Mouse (Mus musculus) erythroblast, adult 5-6 weeks (primary cell): Measurements from ENCODE around the gene Gnat2. TPM values are rescaled to one million over a fixed set of nuclear protein-coding genes. Genes with fewer than 3 reads are reported as not detected.

Experiments used
- ATAC-seq: replicated peaks from 2 replicates; pipeline ENCODE4 v1.8.0; 2016; ENCODE audit warnings: moderate number of reproducible peaks, mild to moderate bottlenecking, moderate TSS enrichment, inconsistent platforms; ENCODE audit not compliant: poor library complexity, low FRiP score, severe bottlenecking
- total RNA-seq, 2 experiments: library from RNA; stranded (forward) in 1 of 2; stranded (reverse) in 1 of 2; fragments of 150-400 nt in 1 of 2; fragments of 200-764, 138-1000 nt in 1 of 2; gene quantifications; 2 replicates each; pipeline versions ENCODE4 v1.2.3 to v1.2.4; 2015 to 2017; ENCODE audit warnings: low replicate concordance in 2 of 2

Gene Gnat2
- total RNA-seq, 2 experiments from 2014 or later: 0.09 TPM; not detected in 1

- ATAC-seq: no peak
These were observed 8.6 kb upstream of the Gnat2 start for GRCm38 (mm10) chr3:108083904-108084407.

- 0 out of 2 replicates have a peak, but pooled peaks have one; percentile 1 for ATAC-seq
These were observed 7.8 kb upstream of the Gnat2 start for GRCm38 (mm10) chr3:108084767-108085270.

- ATAC-seq: peak; percentile 63
These were observed 7.3 kb upstream of the Gnat2 start for GRCm38 (mm10) chr3:108085281-108085720.

- no peak for ATAC-seq
These were observed 6.7 kb upstream of the Gnat2 start for GRCm38 (mm10) chr3:108085721-108086469.

- ATAC-seq: peak; percentile 57
These were observed 6.1 kb upstream of the Gnat2 start, which contains the start of gene Ampd2 for GRCm38 (mm10) chr3:108086470-108086979. TSS of gene Ampd2 (minus strand) at chr3:108086651.

GRCm38 (mm10) chr3:108087329-108087728 is 5.3 kb upstream of the Gnat2 start:
- no peak for ATAC-seq

- no peak for ATAC-seq
These were observed 3.7 kb upstream of the Gnat2 start for GRCm38 (mm10) chr3:108088842-108089380.

- ATAC-seq: no peak
These were observed 2.7 kb upstream of the Gnat2 start for GRCm38 (mm10) chr3:108089916-108090315.

GRCm38 (mm10) chr3:108090561-108090960 is 2.0 kb upstream of the Gnat2 start:
- no peak for ATAC-seq

- no peak for ATAC-seq
These were observed 559 bp upstream of the Gnat2 start for GRCm38 (mm10) chr3:108092030-108092429.

GRCm38 (mm10) chr3:108093306-108093705 is 717 bp downstream of the Gnat2 start:
- ATAC-seq: no peak

- no peak for ATAC-seq
These were observed 1.6 kb downstream of the Gnat2 start for GRCm38 (mm10) chr3:108094146-108094545.

- ATAC-seq: no peak
These were observed 2.6 kb downstream of the Gnat2 start for GRCm38 (mm10) chr3:108094976-108095760.

GRCm38 (mm10) chr3:108096226-108096625 is 3.6 kb downstream of the Gnat2 start:
- ATAC-seq: peak; percentile 46

- peak; percentile 67 for ATAC-seq
These were observed 4.1 kb downstream of the Gnat2 start for GRCm38 (mm10) chr3:108096726-108097125.

- ATAC-seq: no peak
These were observed 5.1 kb downstream of the Gnat2 start for GRCm38 (mm10) chr3:108097656-108098055.

GRCm38 (mm10) chr3:108098316-108098715 is 5.7 kb downstream of the Gnat2 start:
- 0 out of 2 replicates have a peak, but pooled peaks have one; percentile 28 for ATAC-seq

- ATAC-seq: no peak
These were observed 9.0 kb downstream of the Gnat2 start for GRCm38 (mm10) chr3:108101594-108101993.

GRCm38 (mm10) chr3:108102075-108102474 is 9.5 kb downstream of the Gnat2 start:
- no peak for ATAC-seq

GRCm38 (mm10) chr3:108105281-108105680 is 12.7 kb downstream of the Gnat2 start:
- ATAC-seq: no peak
